Mouse (Mus musculus) urinary bladder, postnatal 4 days (tissue): ENCODE data around the gene Rbpms2.

ENCODE experiments used
- DNase-seq, 2 experiments: peaks; one replicate each; pipeline ENCODE4 v3.0.0; 2021 to 2022; ENCODE audit warnings: low spot score in 2 of 2

Rbpms2 gene

DNA sequence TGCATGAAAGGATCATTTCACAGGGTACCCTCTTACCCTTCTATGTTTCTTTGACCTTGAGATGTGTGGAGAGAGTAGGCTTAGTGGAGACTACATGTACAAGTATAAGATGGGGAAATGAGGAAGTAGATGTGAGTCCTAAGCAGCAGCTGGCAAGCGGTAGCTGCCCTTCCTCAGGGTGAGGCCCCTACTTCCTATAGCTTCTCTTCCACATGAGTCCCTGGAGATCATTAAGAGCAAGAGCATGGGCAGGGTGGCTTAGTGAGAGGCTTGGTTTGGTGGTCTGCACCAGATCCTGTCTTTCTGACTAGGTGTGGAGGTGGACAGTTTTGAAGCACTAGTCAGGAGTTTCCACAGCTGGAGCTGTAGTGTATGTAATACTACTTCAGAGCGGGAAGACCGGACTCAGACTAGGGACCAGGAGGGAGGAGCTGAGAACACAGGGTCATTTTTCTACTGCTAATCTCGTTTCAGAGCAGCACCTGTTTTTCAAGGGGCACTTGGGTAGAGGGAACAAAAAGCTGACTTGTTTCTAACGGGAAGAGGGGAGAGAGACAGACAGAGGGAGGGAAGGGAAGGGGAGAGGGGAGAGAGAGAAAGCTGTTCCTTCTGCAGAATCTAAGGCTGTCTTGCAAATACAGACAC lies 63.6 kb downstream of the Rbpms2 start:
- DNase-seq = no peak

DNA sequence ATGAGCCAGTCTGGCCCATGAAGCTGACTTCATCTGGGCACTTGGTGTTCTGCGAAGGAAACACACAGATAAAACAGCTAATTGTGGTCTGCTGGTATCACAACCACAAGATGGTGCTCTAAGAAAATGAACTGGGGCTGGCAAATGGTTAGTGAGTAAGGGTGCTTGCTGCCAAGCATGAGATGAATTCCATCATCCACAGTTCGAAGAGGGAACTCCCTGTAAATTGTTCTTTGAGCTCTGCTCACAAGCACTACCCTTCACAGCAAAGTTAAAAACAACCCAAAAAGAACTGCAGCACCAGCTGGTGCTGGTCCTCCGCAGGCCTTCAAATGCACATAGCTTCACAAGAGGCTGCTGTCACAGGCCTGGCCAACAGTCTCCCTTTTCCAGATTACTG lies 66.2 kb downstream of the Rbpms2 start:
- no peak for DNase-seq

DNA sequence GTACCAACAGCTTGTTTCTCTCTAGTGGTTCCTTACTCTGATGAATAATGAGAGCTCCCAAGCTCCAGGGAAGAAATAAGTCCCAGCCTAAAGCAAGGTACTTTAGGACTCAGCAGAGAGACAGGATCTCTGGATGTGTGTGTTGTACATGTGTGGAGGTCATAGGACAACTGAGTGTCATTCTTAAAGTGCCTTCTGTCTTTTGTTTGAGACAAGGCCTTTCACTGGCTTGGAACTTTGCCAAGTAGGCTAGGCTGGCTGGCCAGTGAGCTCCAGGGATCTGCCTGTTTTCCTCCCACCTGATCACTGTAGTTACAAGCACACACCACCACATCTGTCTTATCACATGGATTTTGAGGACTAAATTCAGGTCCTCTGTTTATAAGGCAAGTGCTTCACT lies 66.9 kb downstream of the Rbpms2 start:
- no peak for DNase-seq

DNA sequence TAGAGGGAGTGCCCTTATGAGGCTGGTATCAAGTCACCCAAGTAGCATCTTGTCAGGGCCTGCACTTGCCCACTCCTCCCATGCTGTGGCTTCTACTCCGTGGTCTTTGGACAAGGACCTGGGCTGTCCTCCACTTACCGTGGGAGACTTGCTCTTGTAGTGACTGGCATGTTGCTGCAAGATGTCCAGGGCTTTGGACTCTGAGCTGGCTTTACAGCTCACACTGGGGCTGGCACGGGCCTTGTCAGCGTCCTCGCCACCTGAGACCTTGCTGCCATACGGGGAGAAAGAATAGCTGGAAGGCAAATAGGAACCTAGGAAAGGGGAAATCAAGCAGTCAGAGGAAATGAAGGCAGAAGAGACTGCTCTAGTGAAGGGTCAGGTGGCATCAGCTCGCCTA lies 67.9 kb downstream of the Rbpms2 start:
- no peak for DNase-seq

GRCm38 (mm10) chr9:65697992-65698391 lies 68.5 kb downstream of the Rbpms2 start:
- no peak for DNase-seq

DNA sequence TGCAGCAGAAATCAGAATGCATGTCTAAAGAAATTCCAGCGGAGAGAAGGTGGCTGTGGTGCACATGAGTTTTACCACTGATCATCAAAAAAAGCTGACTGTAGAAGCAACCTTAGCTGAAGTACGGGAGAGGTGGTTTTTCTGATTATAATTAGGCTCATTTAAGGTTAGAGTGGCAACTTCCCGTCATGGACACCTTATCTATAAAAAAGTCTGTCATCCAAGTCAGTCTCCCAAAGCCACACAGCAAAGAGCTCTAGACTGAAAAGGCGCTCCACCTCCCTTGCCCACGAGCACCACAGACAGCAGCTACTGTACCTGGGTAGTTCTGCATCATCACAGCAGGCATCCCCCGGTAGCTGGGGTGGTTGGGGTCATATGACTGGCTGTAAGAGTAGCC lies 71.1 kb downstream of the Rbpms2 start:
- no peak for DNase-seq

DNA sequence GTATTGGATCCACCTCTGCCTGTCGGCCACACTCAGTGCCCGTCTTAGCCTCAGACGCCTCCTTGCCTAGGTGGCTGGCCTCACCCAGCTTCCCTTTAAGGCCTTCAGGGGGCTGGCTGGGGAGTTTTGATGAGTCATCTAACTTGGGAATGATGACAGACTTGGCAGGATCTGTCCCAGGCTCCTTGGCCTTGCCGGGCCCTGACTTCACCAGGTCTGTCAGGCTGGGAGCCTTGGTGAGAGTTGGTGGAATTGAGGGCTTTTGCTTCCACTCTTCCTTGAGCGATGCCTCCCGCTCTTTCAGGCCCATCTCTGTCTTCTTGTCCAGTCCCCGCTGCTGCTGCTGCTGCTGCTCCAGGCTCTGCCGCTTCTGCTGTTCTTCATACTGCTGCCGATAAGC lies 72.8 kb downstream of the Rbpms2 start:
- DNase-seq = no peak

DNA sequence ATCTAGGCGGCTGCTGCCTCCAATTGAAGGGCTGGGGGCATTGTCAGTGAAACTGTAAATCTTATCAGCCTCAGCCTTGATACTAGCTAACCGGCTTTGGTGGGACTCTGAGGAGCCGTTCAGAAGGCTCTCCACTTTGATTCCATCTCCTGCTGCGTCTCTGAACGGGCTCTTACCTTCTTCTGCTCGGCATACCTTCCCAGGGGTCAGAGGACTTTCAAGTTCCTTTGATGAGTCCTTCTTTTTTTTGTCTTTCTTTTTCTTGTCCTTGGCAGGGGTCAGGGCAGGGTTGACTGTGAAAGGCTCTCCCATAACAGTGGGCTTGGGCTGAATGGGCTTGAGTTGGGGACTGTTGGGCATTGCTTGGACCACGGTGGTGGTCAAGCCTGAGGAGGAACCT lies 73.8 kb downstream of the Rbpms2 start:
- no peak for DNase-seq

GRCm38 (mm10) chr9:65703926-65704595 lies 74.6 kb downstream of the Rbpms2 start:
- no peak for DNase-seq
